Mouse (Mus musculus) heart, adult 2 months (tissue): ENCODE data around the gene Gm20388.

Experiments used
- CTCF ChIP-seq: fragments of 200-600 bp; IDR thresholded peaks from 2 replicates; pipeline ENCODE4 v1.8.1; 2022; ENCODE audit warnings: antibody characterized with exemption, mild to moderate bottlenecking, moderate library complexity
- EP300 ChIP-seq: fragments of 200-500 bp; IDR thresholded peaks from 2 replicates; pipeline ENCODE4 v1.6.1; 2011; ENCODE audit warnings: low read depth, low read length, control low read depth; ENCODE audit not compliant: insufficient read depth
- POLR2A ChIP-seq: fragments of 200-500 bp; IDR thresholded peaks from 2 replicates; pipeline ENCODE4 v1.6.1; 2011; ENCODE audit warnings: mild to moderate bottlenecking, low read depth, low read length, control low read depth; ENCODE audit not compliant: insufficient read depth

GRCm38 (mm10) chr8:121251089-121251488 lies 1340.4 kb downstream of the Gm20388 start:
- TF ChIP-seq CTCF (no peak), POLR2A (no peak), EP300 (no peak)
